Mouse (Mus musculus): ENCODE measurements around the gene Abce1. TPM values are rescaled to one million over a fixed set of nuclear protein-coding genes. Genes with fewer than 3 reads are reported as not detected.

Gene Abce1
- polyA plus RNA-seq, 1 experiment from 2014 or later = 92.6 TPM

- WGBS = under 1% methylated on average over 77 of the region's 77 CpGs
Observed at GRCm38 (mm10) chr8:79638707-79639549, 72.6 kb downstream of the Abce1 start.

GRCm38 (mm10) chr8:79638001-79638706, 73.4 kb downstream of the Abce1 start:
- Histone ChIP-seq H3K9ac (peak overlapping the region; percentile 66), H3K36me3 (no peaks in the 10 kb centered on the region), H3K4me2 (peak overlapping the region; percentile 71), H3K27me3 (no peaks in the 10 kb centered on the region), H3K4me1 (peaks cover 20% of the 10 kb centered on the region), H3K4me3 (peak overlapping the region; percentile 95), H3K27ac (no peak overlapping the region), H3K9me3 (no peaks in the 10 kb centered on the region)
- no peak for ATAC-seq (ENCODE audit: insufficient number of reproducible peaks, low FRiP score, low TSS enrichment, low read depth)
- 3% methylated on average over 11 of the region's 11 CpGs for WGBS

More at GRCm38 (mm10) chr8:79638707-79639549, 72.6 kb downstream of the Abce1 start:
- Histone ChIP-seq H3K4me3 (peak overlapping the region; percentile 95), H3K27ac (peak overlapping the region; percentile 96), H3K27me3 (no peaks in the 10 kb centered on the region), H3K9ac (peak overlapping the region; percentile 87), H3K4me1 (peaks cover 23% of the 10 kb centered on the region), H3K36me3 (0 out of 2 replicates have a peak, but pooled peaks cover under 1% of the 10 kb centered on the region), H3K9me3 (no peaks in the 10 kb centered on the region), H3K4me2 (peak overlapping the region; percentile 71)
- peak; percentile 99 for ATAC-seq (ENCODE audit: insufficient number of reproducible peaks, low FRiP score, low TSS enrichment, low read depth)

- ATAC-seq (ENCODE audit: insufficient number of reproducible peaks, low FRiP score, low TSS enrichment, low read depth) = no peak
- 81% methylated on average over 3 of the region's 3 CpGs for WGBS
Observed at GRCm38 (mm10) chr8:79637237-79637636, 74.3 kb downstream of the Abce1 start.

GRCm38 (mm10) chr8:79636151-79636550, 75.4 kb downstream of the Abce1 start:
- H3K4me2 ChIP-seq = no peak overlapping the region
- H3K27ac ChIP-seq = no peak overlapping the region
- H3K36me3 ChIP-seq = no peaks in the 10 kb centered on the region
- no peaks in the 10 kb centered on the region for H3K9me3 ChIP-seq
- no peak overlapping the region for H3K4me3 ChIP-seq
- 64% methylated on average over 1 of the region's 1 CpGs for WGBS
- H3K4me1 ChIP-seq = peaks cover 5% of the 10 kb centered on the region
- no peak overlapping the region for H3K9ac ChIP-seq
- no peaks in the 10 kb centered on the region for H3K27me3 ChIP-seq
- ATAC-seq (ENCODE audit: insufficient number of reproducible peaks, low FRiP score, low TSS enrichment, low read depth) = no peak

More at GRCm38 (mm10) chr8:79637237-79637636, 74.3 kb downstream of the Abce1 start:
- Histone ChIP-seq H3K9ac (no peak overlapping the region), H3K4me2 (no peak overlapping the region), H3K4me3 (no peak overlapping the region), H3K9me3 (no peaks in the 10 kb centered on the region), H3K36me3 (no peaks in the 10 kb centered on the region), H3K4me1 (peaks cover 15% of the 10 kb centered on the region), H3K27me3 (no peaks in the 10 kb centered on the region), H3K27ac (no peak overlapping the region)

GRCm38 (mm10) chr8:79635491-79635890, 76.0 kb downstream of the Abce1 start:
- no peak overlapping the region for H3K9ac ChIP-seq
- no peaks in the 10 kb centered on the region for H3K27me3 ChIP-seq
- no peaks in the 10 kb centered on the region for H3K4me1 ChIP-seq
- no peak for ATAC-seq (ENCODE audit: insufficient number of reproducible peaks, low FRiP score, low TSS enrichment, low read depth)
- 88% methylated on average over 1 of the region's 1 CpGs for WGBS
- no peaks in the 10 kb centered on the region for H3K36me3 ChIP-seq
- no peak overlapping the region for H3K4me2 ChIP-seq
- no peak overlapping the region for H3K27ac ChIP-seq
- no peaks in the 10 kb centered on the region for H3K9me3 ChIP-seq
- no peak overlapping the region for H3K4me3 ChIP-seq

Other genes with a start within 250 kb of the Abce1 start
- gene Otud4, start 72.1 kb downstream of the Abce1 start, polyA plus RNA-seq (2015; fragmentation: Nextera tagmentation; extraction: Ambion mirVana) = 9.5 and 11.8 TPM in 2 replicates
- 30.9 and 31.5 TPM in 2 replicates for gene Anapc10, start 80 bp upstream of the Abce1 start, polyA plus RNA-seq (2015; fragmentation: Nextera tagmentation; extraction: Ambion mirVana)